Mouse (Mus musculus) embryonic stem cell, embryonic (primary cell): ENCODE results near the gene Tcirg1.

Experiments used
- CTCF ChIA-PET, 4 experiments: fragments of 300-600 bp in 2 of 4; fragments of 350-600 bp in 2 of 4; sonication (Branson Sonifier 250); formaldehyde crosslinking; loops; one replicate each; lab custom pipeline; 2022; ENCODE audit warnings: inconsistent platforms in 2 of 4; lab: Charles Lee
- POLR2A ChIA-PET, 4 experiments: fragments of 300-600 bp in 2 of 4; fragments of 350-600 bp in 2 of 4; sonication (Branson Sonifier 250); formaldehyde crosslinking; loops; one replicate each; lab custom pipeline; 2022; ENCODE audit warnings: antibody characterized with exemption in 4 of 4, inconsistent platforms in 1 of 4; lab: Charles Lee

Gene Tcirg1

DNA sequence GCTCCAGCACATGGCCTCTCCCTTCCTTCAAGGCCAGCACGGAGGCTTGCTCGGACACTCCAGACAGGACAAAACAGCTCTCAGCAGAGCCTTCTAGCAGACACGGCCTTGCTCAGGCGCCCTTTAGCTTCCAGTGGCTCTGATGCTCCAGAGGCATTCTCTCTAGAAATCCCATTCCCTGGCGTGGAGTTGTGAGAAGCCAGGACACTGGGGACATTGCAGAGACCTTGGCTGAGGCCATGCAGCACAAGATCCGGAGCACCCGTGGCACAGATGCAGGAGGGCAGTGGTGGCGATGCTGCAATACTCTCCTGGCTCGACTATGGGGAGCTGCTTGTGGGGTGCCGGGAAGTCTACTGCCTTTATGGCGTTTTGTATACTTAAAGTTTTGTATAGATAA is 9.8 kb upstream of the Tcirg1 start:
- POLR2A ChIA-PET = interaction anchor here in 2 of 4 experiments (0.6 to 2.0 kb wide), 10 partner anchors 12 to 337 kb away, joined by 3 to 7 read pairs (median 3); partner anchors contain the start of gene Aldh3b1 (in 1 of the 2)

DNA sequence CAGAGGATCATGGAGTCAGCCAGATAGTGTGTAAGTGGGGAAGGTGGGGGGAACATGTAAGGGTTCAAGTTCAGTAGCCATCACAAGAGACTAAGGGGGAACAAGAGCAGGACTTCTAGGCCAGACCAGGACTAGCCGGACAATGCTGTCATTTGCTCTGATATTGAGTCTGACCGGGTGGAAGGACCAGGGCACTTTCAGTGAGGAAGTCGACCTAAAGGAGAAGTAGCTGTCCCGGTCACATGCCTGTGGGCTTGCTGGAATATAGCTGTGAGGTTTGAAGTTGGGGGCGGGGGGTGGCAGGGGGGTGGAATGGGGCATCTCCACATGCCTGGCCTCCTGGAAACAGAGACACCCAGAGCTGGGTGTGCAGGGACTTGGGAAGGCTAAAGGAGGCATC is 7.6 kb upstream of the Tcirg1 start:
- ChIA-PET CTCF (interaction anchor here in 2 of 4 experiments (0.6 to 1.4 kb wide), 4 partner anchors 9 to 255 kb away, joined by 3 to 6 read pairs (median 4); partner anchors contain the start of genes Gm49405 (in 1 of the 2) and Nudt8 (in 1 of the 2)), POLR2A (interaction anchor here in 2 of 4 experiments (0.7 to 3.3 kb wide), 10 partner anchors 8 to 206 kb away, joined by 3 to 32 read pairs (median 4); partner anchors contain the start of genes Aldh3b1 (in 2 of the 2) and 1810055G02Rik (in 1 of the 2))

More for the DNA sequence above, 9.8 kb upstream of the Tcirg1 start:
- CTCF ChIA-PET = interaction anchor here in 1 of 4 experiments (1.9 kb wide), 1 partner anchor 64 kb away, joined by 7 read pairs; no protein-coding TSS in a partner anchor

DNA sequence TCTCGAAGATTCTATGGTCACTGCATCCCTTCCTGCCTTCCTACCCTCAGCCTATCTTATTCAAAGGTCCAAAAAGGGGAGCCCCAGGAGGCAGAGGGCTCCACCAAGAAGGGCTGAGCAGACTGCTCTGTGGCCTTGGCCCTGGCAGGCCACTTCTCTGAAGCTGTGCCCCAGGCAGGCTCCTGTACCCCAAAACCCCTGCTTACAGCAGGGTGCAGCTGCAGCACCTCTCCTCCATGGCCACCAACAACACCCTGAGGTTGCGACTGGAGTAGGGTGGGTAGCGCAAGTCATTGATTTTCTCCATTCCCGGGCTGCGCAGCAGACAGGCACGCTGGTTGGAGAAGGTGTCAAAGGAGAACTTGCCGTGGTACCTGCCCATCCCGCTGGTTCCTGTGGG is 6.8 kb upstream of the Tcirg1 start:
- POLR2A ChIA-PET = interaction anchor here (0.7 to 4.0 kb wide), 39 partner anchors 10 to 318 kb away, joined by 3 to 33 read pairs (median 6); partner anchors contain the start of genes Aldh3b1 (in 3 of the 4), 1810055G02Rik (in 1 of the 4), Gm49405 (in 1 of the 4) and Gstp3 (in 1 of the 4)
- CTCF ChIA-PET = interaction anchor here in 3 of 4 experiments (0.6 to 1.8 kb wide), 10 partner anchors 9 to 195 kb away, joined by 3 to 15 read pairs (median 6); partner anchors contain the start of genes Aldh3b1 (in 1 of the 3) and Gstp2 (in 1 of the 3)

DNA sequence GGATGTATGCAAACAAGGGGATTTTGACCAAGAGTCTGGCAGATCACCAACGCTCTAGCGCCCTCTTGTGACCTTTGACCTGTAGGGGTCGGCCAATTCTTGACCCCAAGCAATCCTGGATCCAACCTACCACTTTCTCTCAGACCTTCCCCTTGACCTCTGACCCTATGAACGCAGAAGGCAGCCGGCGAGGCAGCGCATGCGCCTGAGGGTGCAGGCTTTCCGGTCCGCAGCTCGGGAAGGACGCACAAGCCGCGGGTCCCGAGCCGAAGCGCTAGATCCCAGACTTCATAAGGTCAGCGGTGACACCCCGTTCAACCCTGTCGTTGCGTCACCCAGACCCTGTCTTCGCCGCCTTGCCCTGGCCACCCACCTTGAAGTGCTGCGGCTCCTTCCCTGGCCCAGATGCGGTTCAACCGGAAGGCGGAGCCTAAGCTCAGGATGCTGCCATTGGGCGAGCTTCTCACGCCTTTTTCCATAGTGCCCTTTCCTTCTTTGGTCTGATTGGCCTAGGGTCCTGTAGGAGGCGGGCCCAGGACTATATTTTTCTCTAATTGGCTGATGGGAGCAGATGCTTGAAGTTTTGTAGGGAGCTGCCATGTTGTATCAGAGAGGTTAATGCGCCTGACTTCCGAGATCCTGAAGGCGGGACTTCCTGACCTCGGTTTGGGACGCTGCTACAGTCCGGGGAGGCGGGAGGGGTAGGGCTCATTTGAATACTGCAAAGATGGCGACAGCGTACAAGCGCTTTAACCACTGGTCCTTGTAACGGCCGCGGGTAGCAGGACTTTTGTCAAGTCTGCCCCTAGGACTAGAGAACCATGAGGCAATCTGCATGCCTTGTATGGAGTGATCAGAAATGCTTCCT is 5.6 kb upstream of the Tcirg1 start, which contains the start of gene Ndufs8:
TSS of gene Ndufs8 (minus strand) at position 438 of the 868 bp plus-strand sequence.
- CTCF ChIA-PET = interaction anchor here in 3 of 4 experiments (0.6 to 1.8 kb wide), 40 partner anchors 8 to 566 kb away, joined by 3 to 15 read pairs (median 4); partner anchors contain the start of genes Aip (in 1 of the 3), Aldh3b1 (in 1 of the 3), Gm49405 (in 1 of the 3) and Gstp2 (in 1 of the 3)
- POLR2A ChIA-PET = interaction anchor here (0.6 to 4.0 kb wide), 119 partner anchors 8 to 899 kb away, joined by 3 to 33 read pairs (median 4); partner anchors contain the start of genes Aldh3b1 (in 4 of the 4), Gm49405 (in 3 of the 4), Nudt8 (in 3 of the 4) and Cdk2ap2 (in 2 of the 4)

DNA sequence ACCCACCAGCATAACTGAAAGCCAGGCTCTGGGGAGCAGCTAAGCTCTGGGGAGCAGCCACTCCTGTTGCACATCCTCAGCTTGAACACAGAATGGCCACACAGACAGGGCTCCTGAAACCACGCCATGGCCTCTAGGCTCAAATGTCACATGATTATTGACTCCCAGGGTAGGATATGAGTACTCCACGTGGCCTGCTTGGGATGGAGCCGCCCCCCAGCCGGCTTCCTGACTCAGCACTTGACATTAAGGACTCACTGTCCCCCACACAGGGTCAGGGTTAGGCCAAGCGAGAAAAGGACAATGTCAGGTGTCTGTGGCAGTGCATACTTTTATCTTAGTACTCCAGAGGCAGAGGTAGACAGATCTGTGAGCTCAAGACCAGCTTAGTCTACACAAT is 3.3 kb upstream of the Tcirg1 start:
- CTCF ChIA-PET = interaction anchor here in 1 of 4 experiments (1.0 kb wide), 1 partner anchor 19 kb away, joined by 3 read pairs; no protein-coding TSS in a partner anchor
- POLR2A ChIA-PET = interaction anchor here in 2 of 4 experiments (0.7 to 4.0 kb wide), 8 partner anchors 14 to 187 kb away, joined by 3 to 33 read pairs (median 4); partner anchors contain the start of genes Cdk2ap2 (in 1 of the 2) and Chka (in 1 of the 2)

DNA sequence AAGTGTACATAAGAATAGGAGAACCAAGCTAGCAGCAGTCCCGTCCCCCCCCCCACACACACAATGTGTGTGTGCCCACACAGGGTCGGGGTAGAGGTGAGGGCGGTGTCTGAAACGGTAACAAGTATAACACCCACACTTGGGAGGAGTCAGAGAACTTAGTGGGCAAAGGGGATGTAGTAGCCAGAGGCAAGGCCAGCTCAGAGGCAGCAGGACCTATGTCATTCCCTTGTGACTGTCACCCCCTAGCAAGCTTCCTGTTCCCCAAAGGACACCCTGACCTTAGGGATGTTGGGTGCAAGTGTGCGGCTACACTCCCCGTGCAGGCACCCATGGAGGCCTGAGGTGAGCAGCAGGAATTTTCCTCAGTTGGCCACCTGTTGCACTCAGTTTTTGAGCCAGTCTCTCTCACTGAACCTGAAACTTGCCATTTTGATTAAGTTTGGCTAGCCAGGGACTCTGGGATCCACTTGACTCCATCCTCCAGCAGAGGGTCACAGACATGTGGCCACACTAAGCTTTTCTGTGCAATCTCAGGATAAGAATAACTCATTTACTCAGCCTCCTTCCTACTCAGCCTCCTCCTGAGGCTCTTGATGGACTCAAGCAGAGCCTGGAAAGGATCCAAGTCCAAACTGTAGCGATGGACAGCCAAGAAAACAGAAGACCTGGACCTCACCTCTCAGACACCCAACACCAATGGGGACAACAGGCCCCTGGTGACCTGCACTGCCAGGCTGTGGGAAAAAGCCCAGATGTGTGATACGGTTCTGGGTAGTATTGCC is 1.1 kb upstream of the Tcirg1 start:
- ChIA-PET POLR2A (interaction anchor here in 3 of 4 experiments (0.7 to 8.1 kb wide), 16 partner anchors 12 to 139 kb away, joined by 3 to 99 read pairs (median 5); partner anchors contain the start of genes Aldh3b1 (in 1 of the 3), Gstp2 (in 1 of the 3) and Ndufv1 (in 1 of the 3)), CTCF (interaction anchor here in 3 of 4 experiments (0.6 to 2.6 kb wide), 3 partner anchors 39 to 73 kb away, joined by 3 to 10 read pairs (median 3); no protein-coding TSS in a partner anchor)

DNA sequence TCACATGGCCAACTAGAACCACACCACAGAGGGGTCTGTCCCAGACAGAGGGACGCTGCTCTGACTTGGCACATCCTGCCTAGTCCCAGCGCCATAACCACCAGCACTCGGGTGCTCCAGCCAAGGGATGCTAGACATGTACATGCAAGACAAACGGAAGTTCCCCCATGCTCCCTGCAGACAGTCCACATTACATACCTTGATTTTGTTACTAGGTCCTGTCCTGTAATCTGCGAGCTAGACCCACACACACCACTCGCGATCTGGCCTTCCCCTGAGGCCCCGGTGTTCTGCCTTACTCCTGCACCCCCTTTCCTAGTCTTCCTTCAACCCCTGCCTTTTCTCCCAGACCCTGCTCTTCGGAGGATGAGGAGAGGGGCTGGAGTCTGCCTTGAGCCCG is 607 bp downstream of the Tcirg1 start:
- POLR2A ChIA-PET = interaction anchor here (0.5 to 8.1 kb wide), 28 partner anchors 8 to 355 kb away, joined by 3 to 99 read pairs (median 4); partner anchors contain the start of genes Acy3 (in 1 of the 4), Aip (in 1 of the 4), Aldh3b1 (in 1 of the 4) and Gm49405 (in 1 of the 4)
- CTCF ChIA-PET = interaction anchor here in 2 of 4 experiments (0.8 to 2.6 kb wide), 5 partner anchors 11 to 106 kb away, joined by 3 to 10 read pairs (median 6); partner anchors contain the start of gene Ndufv1 (in 1 of the 2)

DNA sequence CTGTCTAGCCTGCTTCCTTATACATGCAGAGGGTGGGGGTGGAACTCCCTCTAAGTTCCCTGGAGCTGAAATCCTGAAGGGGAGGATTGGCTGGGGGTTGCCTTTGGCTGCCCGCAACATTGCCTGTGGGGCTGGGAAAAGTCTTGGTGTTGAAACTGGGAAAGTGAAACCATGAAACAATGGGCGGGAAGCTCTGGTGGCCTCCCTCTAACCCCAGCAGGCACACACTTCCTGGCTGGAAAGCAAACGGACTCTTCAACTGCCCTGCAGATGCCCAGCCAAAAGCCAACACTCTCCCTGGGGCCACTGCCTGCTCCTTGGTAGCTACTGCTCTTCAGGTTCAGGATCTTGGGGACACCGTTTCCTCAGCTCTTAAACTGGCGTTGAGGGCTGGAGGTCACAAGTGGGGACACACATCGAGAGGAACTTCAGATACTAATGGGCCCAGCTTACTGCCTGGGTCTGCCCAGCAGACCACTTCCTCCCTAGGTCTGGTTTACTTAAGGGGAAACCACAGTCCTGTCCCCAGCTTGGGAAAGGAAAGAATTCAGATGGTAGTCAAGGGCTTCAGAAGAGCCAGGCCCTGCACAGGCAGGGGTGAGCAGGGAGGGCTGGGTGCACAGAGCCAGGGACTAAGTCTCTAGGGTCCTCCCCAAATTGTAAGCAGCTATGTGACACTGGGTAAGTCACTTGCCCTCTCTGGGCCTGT is 1.5 kb downstream of the Tcirg1 start:
- ChIA-PET POLR2A (interaction anchor here in 3 of 4 experiments (0.6 to 8.1 kb wide), 22 partner anchors 10 to 512 kb away, joined by 3 to 99 read pairs (median 4); partner anchors contain the start of genes Cdk2ap2 (in 1 of the 3), Chka (in 1 of the 3), Doc2g (in 1 of the 3) and Gstp1 (in 1 of the 3)), CTCF (interaction anchor here in 3 of 4 experiments (0.7 to 3.4 kb wide), 7 partner anchors 14 to 94 kb away, joined by 3 to 11 read pairs (median 3); partner anchors contain the start of genes Gm49405 (in 1 of the 3) and Nudt8 (in 1 of the 3))

DNA sequence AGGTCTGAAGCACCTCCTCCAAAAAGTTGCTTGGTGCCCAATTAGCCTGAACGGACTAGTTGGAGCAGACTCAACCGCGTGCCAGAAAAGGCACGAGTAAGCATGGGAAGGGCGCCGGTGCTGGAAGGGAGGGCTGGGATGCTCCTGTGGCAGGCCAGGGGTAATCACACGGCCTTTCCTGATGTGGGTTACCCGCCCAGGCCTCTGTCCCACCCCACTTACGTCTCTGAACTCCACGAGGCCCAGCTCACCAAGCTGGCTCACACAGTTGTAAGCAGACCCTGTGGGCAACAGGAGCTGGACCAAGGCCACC is 2.6 kb downstream of the Tcirg1 start:
- ChIA-PET CTCF (interaction anchor here in 3 of 4 experiments (0.7 to 3.4 kb wide), 6 partner anchors 8 to 188 kb away, joined by 3 to 11 read pairs (median 5); partner anchors contain the start of genes Gm49405 (in 1 of the 3), Ndufs8 (in 1 of the 3) and Nudt8 (in 1 of the 3)), POLR2A (interaction anchor here in 3 of 4 experiments (0.8 to 8.1 kb wide), 25 partner anchors 8 to 142 kb away, joined by 3 to 99 read pairs (median 5); partner anchors contain the start of genes Ndufs8 (in 3 of the 3), Aldh3b1 (in 1 of the 3), Chka (in 1 of the 3) and Gstp2 (in 1 of the 3))

DNA sequence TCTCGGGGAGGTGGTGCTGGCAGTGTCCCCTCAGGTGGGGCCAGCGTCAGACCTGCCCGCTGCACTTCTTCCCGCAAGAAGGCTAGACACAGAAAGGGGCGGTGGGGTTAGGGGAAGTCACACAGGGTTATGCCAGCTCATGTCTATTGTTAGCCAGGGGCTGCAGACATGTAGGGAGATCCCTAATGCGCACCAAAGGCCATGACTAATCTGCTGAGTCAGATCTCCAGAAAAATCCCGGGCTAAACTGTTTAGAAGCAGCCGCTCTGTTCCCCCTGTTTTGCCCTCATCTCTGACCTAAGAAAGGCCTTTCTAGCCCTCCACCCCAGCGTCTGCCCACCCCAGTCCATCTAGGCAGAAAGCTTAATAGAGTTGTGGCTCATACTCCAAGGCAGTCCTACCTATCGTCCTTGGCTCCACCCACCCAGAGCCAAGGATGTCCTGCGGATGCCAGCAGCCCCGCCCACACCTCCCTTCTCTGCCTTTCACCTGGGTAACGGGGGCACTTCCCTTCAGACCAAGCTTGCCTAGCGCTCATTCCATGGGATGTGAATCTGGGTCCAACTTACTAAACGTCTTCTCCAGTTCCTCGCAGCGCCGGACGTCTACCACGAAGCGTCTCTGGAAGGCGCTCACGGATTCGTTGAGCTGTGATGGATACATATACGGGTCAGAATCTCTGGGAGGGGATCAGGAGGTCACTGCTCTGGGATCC is 3.1 kb downstream of the Tcirg1 start:
- CTCF ChIA-PET = interaction anchor here (0.7 to 3.4 kb wide), 4 partner anchors 9 to 188 kb away, joined by 4 to 11 read pairs (median 7); partner anchors contain the start of gene Ndufs8 (in 1 of the 4)
- POLR2A ChIA-PET = interaction anchor here in 3 of 4 experiments (0.6 to 8.1 kb wide), 28 partner anchors 8 to 284 kb away, joined by 3 to 99 read pairs (median 5); partner anchors contain the start of genes Ndufs8 (in 3 of the 3), Aldh3b1 (in 2 of the 3), Chka (in 1 of the 3) and Gstp2 (in 1 of the 3)

DNA sequence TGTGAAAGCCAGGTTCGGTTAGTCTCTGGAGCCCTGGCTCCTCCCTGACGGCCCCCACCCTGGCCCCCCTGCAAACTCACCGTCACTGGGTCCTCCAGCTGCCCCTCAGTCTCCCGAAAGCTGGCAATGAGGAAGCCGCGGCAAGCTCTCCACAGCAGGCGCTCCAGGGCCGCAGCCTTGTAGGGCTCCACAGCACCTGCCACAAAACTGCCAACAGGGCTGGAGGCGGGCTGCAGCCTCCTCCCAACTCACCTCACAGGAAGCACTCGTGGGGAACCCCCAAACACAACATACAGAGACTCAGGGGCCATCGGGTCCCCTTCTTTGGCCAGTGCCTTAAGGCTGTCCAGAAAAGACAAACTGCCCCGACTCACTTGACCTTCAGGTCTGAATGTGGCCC is 4.0 kb downstream of the Tcirg1 start:
- ChIA-PET POLR2A (interaction anchor here in 3 of 4 experiments (0.7 to 8.1 kb wide), 18 partner anchors 8 to 214 kb away, joined by 3 to 99 read pairs (median 4); partner anchors contain the start of genes Ndufs8 (in 3 of the 3), Aldh3b1 (in 1 of the 3), Chka (in 1 of the 3) and Gstp2 (in 1 of the 3)), CTCF (interaction anchor here (0.8 to 3.4 kb wide), 5 partner anchors 13 to 184 kb away, joined by 3 to 11 read pairs (median 4); no protein-coding TSS in a partner anchor)

DNA sequence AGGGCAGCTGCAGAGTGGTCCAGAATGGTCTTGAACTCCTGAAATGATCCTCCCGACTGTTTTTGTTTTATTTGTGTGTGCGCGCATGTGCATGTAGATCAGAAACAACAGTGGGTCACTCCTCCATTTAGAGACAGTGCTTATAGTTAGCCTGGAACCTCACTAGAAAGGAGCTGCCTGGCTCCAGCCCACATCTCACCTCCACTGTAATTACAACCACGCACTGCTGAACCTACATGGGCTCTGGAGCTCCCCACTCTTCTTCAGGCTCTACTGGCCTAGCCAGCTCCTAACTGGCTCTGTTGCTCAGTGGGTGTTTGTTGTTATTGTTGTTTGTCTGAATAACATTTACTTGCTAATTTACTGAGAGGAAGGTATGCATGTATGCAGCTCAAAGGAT is 7.3 kb downstream of the Tcirg1 start:
- POLR2A ChIA-PET = interaction anchor here in 3 of 4 experiments (0.6 to 1.7 kb wide), 9 partner anchors 9 to 131 kb away, joined by 3 to 7 read pairs (median 3); partner anchors contain the start of gene Ndufs8 (in 1 of the 3)
- CTCF ChIA-PET = interaction anchor here in 1 of 4 experiments (0.6 kb wide), 1 partner anchor 47 kb away, joined by 11 read pairs; no protein-coding TSS in a partner anchor

DNA sequence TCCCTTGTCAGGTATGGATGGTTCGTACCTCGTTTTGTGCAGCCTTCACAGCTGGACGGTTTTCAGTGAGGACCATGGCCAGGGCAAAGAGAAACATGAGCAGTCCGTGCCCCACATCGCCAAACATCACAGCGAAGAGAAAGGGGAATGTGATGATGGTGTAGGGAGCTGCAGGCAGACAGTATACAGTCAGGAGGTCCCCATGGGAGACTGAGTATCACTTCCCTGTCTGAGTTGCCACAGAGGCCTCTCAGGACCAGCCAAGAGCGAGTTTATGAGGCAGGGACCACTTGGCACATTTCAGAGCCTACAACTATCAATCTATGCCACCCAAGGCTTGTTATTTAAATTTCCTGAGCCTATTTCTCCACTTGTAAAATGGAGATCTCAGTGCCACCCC is 8.0 kb downstream of the Tcirg1 start:
- CTCF ChIA-PET = no interaction called here

DNA sequence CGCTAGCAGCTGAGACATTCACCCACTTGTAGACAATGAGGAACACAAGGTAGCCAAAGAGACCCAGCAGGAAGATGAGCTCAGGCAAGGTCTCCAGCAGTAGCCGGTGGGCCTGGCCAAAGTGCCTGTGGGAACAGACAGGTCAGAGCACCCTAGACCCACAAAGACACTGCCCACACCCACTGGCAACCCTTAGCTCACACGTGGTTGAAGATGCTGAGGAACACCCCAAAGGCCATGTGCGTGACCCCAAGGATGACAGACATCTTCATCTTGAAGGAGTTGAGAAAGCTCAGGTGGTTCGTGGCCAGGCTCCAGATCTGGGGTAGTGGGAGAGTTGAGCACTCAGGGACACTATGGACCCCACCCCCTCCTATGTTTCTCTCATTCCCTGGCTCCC is 9.4 kb downstream of the Tcirg1 start:
- CTCF ChIA-PET = interaction anchor here in 2 of 4 experiments (0.6 to 0.8 kb wide), 3 partner anchors 33 to 283 kb away, joined by 3 to 5 read pairs (median 4); no protein-coding TSS in a partner anchor
- POLR2A ChIA-PET = interaction anchor here in 3 of 4 experiments (0.6 to 10.8 kb wide), 8 partner anchors 7 to 151 kb away, joined by 3 to 99 read pairs (median 3); partner anchors contain the start of genes Ndufs8 (in 1 of the 3) and Tcirg1 (in 1 of the 3)

More for the DNA sequence above, 8.0 kb downstream of the Tcirg1 start:
- POLR2A ChIA-PET = interaction anchor here in 2 of 4 experiments (1.3 to 1.7 kb wide), 4 partner anchors 9 to 24 kb away, joined by 3 to 7 read pairs (median 5); partner anchors contain the start of gene Ndufs8 (in 1 of the 2)
